Mouse (Mus musculus): ENCODE results near the gene Cdkn1b.

Cdkn1b gene

GRCm38 (mm10) chr6:134920190-134921013 lies at the start of gene Cdkn1b:
Gene Cdkn1b (plus strand): TSS chr6:134920401.
- peak; percentile 84 for DNase-seq

GRCm38 (mm10) chr6:134870887-134871286 lies 49.3 kb upstream of the Cdkn1b start:
- no peak for DNase-seq

- DNase-seq = no peak
Observed at GRCm38 (mm10) chr6:134872236-134872635, 48.0 kb upstream of the Cdkn1b start.

- no peak for DNase-seq
Observed at GRCm38 (mm10) chr6:134873018-134873417, 47.2 kb upstream of the Cdkn1b start.

GRCm38 (mm10) chr6:134876795-134877194 lies 43.4 kb upstream of the Cdkn1b start:
- DNase-seq = no peak

- DNase-seq = no peak
Observed at GRCm38 (mm10) chr6:134877276-134877675, 42.9 kb upstream of the Cdkn1b start.

GRCm38 (mm10) chr6:134877892-134878291 lies 42.3 kb upstream of the Cdkn1b start:
- no peak for DNase-seq

- no peak for DNase-seq
Observed at GRCm38 (mm10) chr6:134879556-134879955, 40.6 kb upstream of the Cdkn1b start.

- no peak for DNase-seq
Observed at GRCm38 (mm10) chr6:134880046-134880445, 40.2 kb upstream of the Cdkn1b start.

- DNase-seq = no peak
Observed at GRCm38 (mm10) chr6:134883661-134884060, 36.5 kb upstream of the Cdkn1b start.

GRCm38 (mm10) chr6:134885515-134885914 lies 34.7 kb upstream of the Cdkn1b start:
- DNase-seq = no peak

GRCm38 (mm10) chr6:134886475-134886874 lies 33.7 kb upstream of the Cdkn1b start:
- no peak for DNase-seq

- DNase-seq = no peak
Observed at GRCm38 (mm10) chr6:134887008-134887407, 33.2 kb upstream of the Cdkn1b start.

- peak; percentile 83 for DNase-seq
Observed at GRCm38 (mm10) chr6:134887711-134888449, 32.3 kb upstream of the Cdkn1b start.

GRCm38 (mm10) chr6:134888563-134889017 lies 31.6 kb upstream of the Cdkn1b start:
- peak; percentile 48 for DNase-seq

GRCm38 (mm10) chr6:134889763-134890162 lies 30.4 kb upstream of the Cdkn1b start:
- no peak for DNase-seq

GRCm38 (mm10) chr6:134890436-134890835 lies 29.8 kb upstream of the Cdkn1b start:
- DNase-seq = no peak

GRCm38 (mm10) chr6:134896570-134897436 lies 23.4 kb upstream of the Cdkn1b start:
- no peak for DNase-seq

- DNase-seq = peak; percentile 96
Observed at GRCm38 (mm10) chr6:134897443-134898094, 22.6 kb upstream of the Cdkn1b start.

GRCm38 (mm10) chr6:134898095-134898965 lies 21.9 kb upstream of the Cdkn1b start, which contains the start of gene Gpr19:
Gene Gpr19 (minus strand): TSS chr6:134898578.
- DNase-seq = peak; percentile 85

GRCm38 (mm10) chr6:134903368-134903767 lies 16.8 kb upstream of the Cdkn1b start:
- DNase-seq = no peak
